Mouse (Mus musculus): Measurements from ENCODE around the gene Mpz. TPM values are rescaled to one million over a fixed set of nuclear protein-coding genes. Genes with fewer than 3 reads are reported as not detected.

Gene Mpz
- polyA plus RNA-seq, 1 experiment from 2014 or later: 1.2 TPM

DNA sequence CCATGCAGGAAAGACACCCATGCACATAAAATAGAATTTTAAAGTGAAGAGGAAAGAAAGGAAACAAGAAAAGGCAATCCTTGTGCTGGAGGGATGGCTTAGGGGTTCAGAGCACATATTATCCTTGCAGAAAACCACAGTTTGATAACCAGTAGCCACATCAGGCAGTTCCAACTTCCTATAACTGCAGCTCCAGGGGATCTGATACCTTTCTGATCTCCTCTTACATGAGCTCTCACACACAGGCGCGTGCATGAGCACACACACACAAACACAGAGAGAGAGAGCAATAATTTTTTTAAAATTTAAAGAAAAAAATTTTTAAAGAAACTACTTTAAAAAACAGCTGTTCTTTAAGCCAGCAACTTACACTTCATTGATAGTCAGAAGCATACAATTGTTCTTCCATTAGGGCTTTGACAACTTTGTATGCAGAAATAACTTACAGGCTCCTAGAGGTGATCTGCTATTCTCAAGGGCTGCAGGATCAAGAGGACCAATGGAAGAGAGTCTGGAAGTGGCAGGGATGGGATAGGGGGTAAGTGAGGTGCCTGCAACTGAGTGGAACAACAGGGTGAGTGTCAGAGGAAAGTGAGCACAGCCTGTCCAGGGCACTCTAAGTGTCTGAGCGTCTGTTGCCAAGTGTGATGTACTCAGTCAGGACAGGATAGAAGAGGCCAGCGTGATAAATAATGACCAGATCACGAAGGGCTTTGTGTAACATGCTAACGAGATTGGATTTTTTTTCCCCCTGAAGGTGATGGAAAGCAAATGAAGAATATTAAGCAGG, 55.4 kb downstream of the Mpz start:
- 62% methylated on average over 6 of the region's 6 CpGs for WGBS
- no peak for ATAC-seq (replicated peaks; ENCODE audit: low FRiP score, low read depth)

DNA sequence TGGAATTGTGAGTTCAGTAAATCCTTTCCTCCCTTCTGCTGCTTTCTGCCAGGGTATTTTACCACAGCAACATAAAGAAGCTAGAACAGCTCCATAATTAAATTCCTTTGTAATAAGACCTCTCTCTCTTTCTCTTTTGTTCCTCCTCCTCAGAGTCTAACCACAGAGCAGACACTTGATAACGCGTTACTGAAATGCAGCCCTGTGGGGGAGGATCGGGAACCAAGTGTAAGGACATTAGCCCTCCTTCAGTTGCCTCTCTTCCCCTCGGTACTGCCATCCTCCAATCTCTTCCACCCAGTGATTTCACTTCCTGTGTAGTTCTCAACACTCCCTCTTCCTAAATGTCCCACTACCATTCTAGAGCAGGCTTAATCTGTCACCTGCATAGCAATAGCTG, 58.9 kb downstream of the Mpz start:
- Histone ChIP-seq H3K4me3 (replicated peaks; ENCODE audit: low read depth, low read length) (no peak overlapping the region), H3K27me3 (ENCODE audit: insufficient read depth, low read length) (no peaks in the 10 kb centered on the region), H3K27ac (no peak overlapping the region), H3K9me3 (replicated peaks; ENCODE audit: low read length) (no peaks in the 10 kb centered on the region), H3K4me1 (replicated peaks; ENCODE audit: insufficient read depth, low read length) (no peaks in the 10 kb centered on the region), H3K4me2 (ENCODE audit: low read length) (no peak overlapping the region), H3K36me3 (ENCODE audit: insufficient read depth, low read length) (no peaks in the 10 kb centered on the region), H3K9ac (ENCODE audit: low read depth, low read length) (no peak overlapping the region)
- no peak for ATAC-seq (replicated peaks; ENCODE audit: low FRiP score, low read depth)
- TF ChIP-seq CTCF (IDR thresholded peaks at IDR 0.05; ENCODE audit: low read depth): no peak
- peak; percentile 87 for DNase-seq (ENCODE audit: low spot score)
- WGBS: 6% methylated on average over 4 of the region's 4 CpGs

More for the DNA sequence above, 55.4 kb downstream of the Mpz start:
- Histone ChIP-seq H3K4me2 (ENCODE audit: low read length) (no peak overlapping the region), H3K9ac (ENCODE audit: low read depth, low read length) (no peak overlapping the region), H3K27me3 (ENCODE audit: insufficient read depth, low read length) (no peaks in the 10 kb centered on the region), H3K27ac (no peak overlapping the region), H3K36me3 (ENCODE audit: insufficient read depth, low read length) (no peaks in the 10 kb centered on the region), H3K4me1 (replicated peaks; ENCODE audit: insufficient read depth, low read length) (no peaks in the 10 kb centered on the region), H3K9me3 (replicated peaks; ENCODE audit: low read length) (no peaks in the 10 kb centered on the region), H3K4me3 (replicated peaks; ENCODE audit: low read depth, low read length) (no peak overlapping the region)
- no peak for TF ChIP-seq CTCF (IDR thresholded peaks at IDR 0.05; ENCODE audit: low read depth)
- no peak for DNase-seq (ENCODE audit: low spot score)

Other genes with a start within 250 kb of the Mpz start
- gene Fcrlb, start 237.8 kb upstream of the Mpz start, polyA plus RNA-seq (2015; fragmentation: Nextera tagmentation; extraction: Ambion mirVana): 0.32 and 0.41 TPM in 2 replicates
- not detected in 2 replicates for gene Fcrla, start 223.1 kb upstream of the Mpz start, polyA plus RNA-seq (2015; fragmentation: Nextera tagmentation; extraction: Ambion mirVana)
- gene Fcgr2b, start 174.2 kb upstream of the Mpz start, polyA plus RNA-seq (2015; fragmentation: Nextera tagmentation; extraction: Ambion mirVana): 6.4 and 8.0 TPM in 2 replicates
- gene Fcgr4, start 131.8 kb upstream of the Mpz start, polyA plus RNA-seq (2015; fragmentation: Nextera tagmentation; extraction: Ambion mirVana): 2.0 and 2.3 TPM in 2 replicates
- gene Fcgr3, start 85.8 kb upstream of the Mpz start, polyA plus RNA-seq (2015; fragmentation: Nextera tagmentation; extraction: Ambion mirVana): 12.1 and 13.2 TPM in 2 replicates
- gene Cfap126, start 36.8 kb upstream of the Mpz start, polyA plus RNA-seq (2015; fragmentation: Nextera tagmentation; extraction: Ambion mirVana): 4.6 TPM in 2 replicates
- gene Sdhc, start 108 bp upstream of the Mpz start, polyA plus RNA-seq (2015; fragmentation: Nextera tagmentation; extraction: Ambion mirVana): 381 and 403 TPM in 2 replicates
- 8.9 and 9.9 TPM in 2 replicates for gene Pcp4l1, start 45.6 kb downstream of the Mpz start, polyA plus RNA-seq (2015; fragmentation: Nextera tagmentation; extraction: Ambion mirVana)
- gene Nr1i3, start 63.3 kb downstream of the Mpz start, polyA plus RNA-seq (2015; fragmentation: Nextera tagmentation; extraction: Ambion mirVana): 1.1 and 1.7 TPM in 2 replicates
- gene Tomm40l, start 71.8 kb downstream of the Mpz start, polyA plus RNA-seq (2015; fragmentation: Nextera tagmentation; extraction: Ambion mirVana): 32.3 and 32.4 TPM in 2 replicates
- gene Apoa2, start 74.3 kb downstream of the Mpz start, polyA plus RNA-seq (2015; fragmentation: Nextera tagmentation; extraction: Ambion mirVana): 20.2 and 21.1 TPM in 2 replicates
- 38.8 and 50.1 TPM in 2 replicates for gene Fcer1g, start 83.7 kb downstream of the Mpz start, polyA plus RNA-seq (2015; fragmentation: Nextera tagmentation; extraction: Ambion mirVana)
- 5.2 and 7.0 TPM in 2 replicates for gene Adamts4, start 99.7 kb downstream of the Mpz start, polyA plus RNA-seq (2015; fragmentation: Nextera tagmentation; extraction: Ambion mirVana)
- gene Ndufs2, start 100.7 kb downstream of the Mpz start, polyA plus RNA-seq (2015; fragmentation: Nextera tagmentation; extraction: Ambion mirVana): 375 and 405 TPM in 2 replicates
- gene B4galt3, start 119.6 kb downstream of the Mpz start, polyA plus RNA-seq (2015; fragmentation: Nextera tagmentation; extraction: Ambion mirVana): 63.9 and 72.0 TPM in 2 replicates
- gene Ppox, start 130.5 kb downstream of the Mpz start, polyA plus RNA-seq (2015; fragmentation: Nextera tagmentation; extraction: Ambion mirVana): 46.4 and 48.2 TPM in 2 replicates
- 59.4 and 63.3 TPM in 2 replicates for gene Usp21, start 137.3 kb downstream of the Mpz start, polyA plus RNA-seq (2015; fragmentation: Nextera tagmentation; extraction: Ambion mirVana)
- gene Ufc1, start 144.3 kb downstream of the Mpz start, polyA plus RNA-seq (2015; fragmentation: Nextera tagmentation; extraction: Ambion mirVana): 133 and 136 TPM in 2 replicates
- 43.9 and 46.0 TPM in 2 replicates for gene Dedd, start 178.4 kb downstream of the Mpz start, polyA plus RNA-seq (2015; fragmentation: Nextera tagmentation; extraction: Ambion mirVana)
- 59.8 and 64.4 TPM in 2 replicates for gene Nit1, start 194.9 kb downstream of the Mpz start, polyA plus RNA-seq (2015; fragmentation: Nextera tagmentation; extraction: Ambion mirVana)
- 92.1 and 105 TPM in 2 replicates for gene Pfdn2, start 195.0 kb downstream of the Mpz start, polyA plus RNA-seq (2015; fragmentation: Nextera tagmentation; extraction: Ambion mirVana)
- 5.7 and 6.4 TPM in 2 replicates for gene Klhdc9, start 210.1 kb downstream of the Mpz start, polyA plus RNA-seq (2015; fragmentation: Nextera tagmentation; extraction: Ambion mirVana)
- 3.7 and 3.8 TPM in 2 replicates for gene Nectin4, start 219.4 kb downstream of the Mpz start, polyA plus RNA-seq (2015; fragmentation: Nextera tagmentation; extraction: Ambion mirVana)
- 0.83 and 0.99 TPM in 2 replicates for gene Arhgap30, start 238.2 kb downstream of the Mpz start, polyA plus RNA-seq (2015; fragmentation: Nextera tagmentation; extraction: Ambion mirVana)